Mouse (Mus musculus) kidney, adult 2 months (tissue): ENCODE measurements around the gene Tbxas1. TPM values are rescaled to one million over a fixed set of nuclear protein-coding genes. Genes with fewer than 3 reads are reported as not detected.

Experiments used
- DNase-seq: peaks from one replicate; pipeline ENCODE4 v3.0.0; 2021
- H3K27ac ChIP-seq: fragments of 200-500 bp; 2 replicates; pipeline ENCODE4 v1.5.1; 2012; ENCODE audit warnings: low read depth, low read length, control low read depth, inconsistent platforms; ENCODE audit not compliant: insufficient read depth
- H3K27me3 ChIP-seq: fragments of 200-500 bp; replicated peaks from 2 replicates; pipeline ENCODE4 v1.6.1; 2012; ENCODE audit warnings: mild to moderate bottlenecking, moderate library complexity, low read length, inconsistent platforms; ENCODE audit not compliant: control insufficient read depth, insufficient read depth
- H3K36me3 ChIP-seq: fragments of 200-500 bp; 2 replicates; pipeline ENCODE4 v1.6.1; 2012; ENCODE audit warnings: mild to moderate bottlenecking, moderate library complexity, low read length, inconsistent platforms; ENCODE audit not compliant: control insufficient read depth, insufficient read depth
- H3K4me1 ChIP-seq: fragments of 200-500 bp; 2 replicates; pipeline ENCODE4 v1.6.1; 2011; ENCODE audit warnings: low read length; ENCODE audit not compliant: control insufficient read depth, insufficient read depth
- H3K4me3 ChIP-seq: fragments of 200-500 bp; 2 replicates; pipeline ENCODE4 v1.5.1; 2011; ENCODE audit warnings: mild to moderate bottlenecking, low read depth, low read length, control low read depth; ENCODE audit not compliant: insufficient read depth
- CTCF ChIP-seq: fragments of 200-500 bp; conservative IDR thresholded peaks from 2 replicates; pipeline ENCODE4 v1.5.1; 2011; ENCODE audit warnings: low read depth, mild to moderate bottlenecking, control low read depth, low read length, moderate library complexity, mixed read lengths; ENCODE audit not compliant: insufficient read depth, insufficient read length
- POLR2A ChIP-seq: fragments of 200-500 bp; IDR thresholded peaks from one replicate; pipeline ENCODE4 v1.6.1; 2011; ENCODE audit warnings: low read depth, low read length, control low read depth
- WGBS: fragments of 180-500 bp; shearing (Covaris S2); methylation state at CpG from one replicate; pipeline ENCODE4 v1.1.7; 2018; 5-methylcytosine and 5-hydroxymethylcytosine counted together
- polyA plus RNA-seq: library from polyadenylated mRNA; depleted of rRNA; stranded (reverse); fragments of >200 nt; gene quantifications from 2 replicates; pipeline ENCODE4 v1.2.3, GENCODE M21; 2012

Tbxas1 gene
- polyA plus RNA-seq, 1 experiment: 19.5 TPM

- WGBS: 98% methylated on average over 2 of the region's 2 CpGs
- TF ChIP-seq POLR2A: no peak
- no peak for TF ChIP-seq CTCF
- Histone ChIP-seq H3K27ac (no peak overlapping the region), H3K4me1 (peaks cover 9% of the 10 kb centered on the region), H3K4me3 (no peak overlapping the region), H3K36me3 (no peaks in the 10 kb centered on the region), H3K27me3 (no peaks in the 10 kb centered on the region)
- DNase-seq: no peak
These were observed 2.5 kb downstream of the Tbxas1 start for GRCm38 (mm10) chr6:38877674-38878073.

GRCm38 (mm10) chr6:38881468-38881867, 6.3 kb downstream of the Tbxas1 start:
- Histone ChIP-seq H3K27me3 (no peaks in the 10 kb centered on the region), H3K27ac (no peak overlapping the region), H3K4me1 (no peaks in the 10 kb centered on the region), H3K4me3 (no peak overlapping the region), H3K36me3 (no peaks in the 10 kb centered on the region)
- DNase-seq: peak; percentile 54
- WGBS: 50% methylated on average over 2 of the region's 2 CpGs
- no peak for TF ChIP-seq POLR2A

GRCm38 (mm10) chr6:38881975-38882374, 6.8 kb downstream of the Tbxas1 start:
- Histone ChIP-seq H3K4me1 (no peaks in the 10 kb centered on the region), H3K4me3 (no peak overlapping the region), H3K36me3 (no peaks in the 10 kb centered on the region), H3K27ac (no peak overlapping the region), H3K27me3 (no peaks in the 10 kb centered on the region)
- TF ChIP-seq CTCF (no peak), POLR2A (no peak)
- 71% methylated on average over 6 of the region's 6 CpGs for WGBS
- no peak for DNase-seq

- DNase-seq: no peak
- Histone ChIP-seq H3K36me3 (no peaks in the 10 kb centered on the region), H3K27ac (no peak overlapping the region), H3K4me3 (no peak overlapping the region), H3K27me3 (no peaks in the 10 kb centered on the region), H3K4me1 (no peaks in the 10 kb centered on the region)
- 49% methylated on average over 6 of the region's 6 CpGs for WGBS
- TF ChIP-seq CTCF: no peak
- no peak for TF ChIP-seq POLR2A
These were observed 7.5 kb downstream of the Tbxas1 start for GRCm38 (mm10) chr6:38882728-38883171.

GRCm38 (mm10) chr6:38884482-38884881, 9.3 kb downstream of the Tbxas1 start:
- no peak overlapping the region for H3K27ac ChIP-seq
- no peaks in the 10 kb centered on the region for H3K4me1 ChIP-seq
- no peaks in the 10 kb centered on the region for H3K27me3 ChIP-seq
- no peak for DNase-seq
- TF ChIP-seq CTCF (no peak), POLR2A (no peak)
- no peak overlapping the region for H3K4me3 ChIP-seq
- H3K36me3 ChIP-seq: no peaks in the 10 kb centered on the region
- WGBS: 94% methylated on average over 3 of the region's 3 CpGs

GRCm38 (mm10) chr6:38885132-38885531, 9.9 kb downstream of the Tbxas1 start:
- 84% methylated on average over 1 of the region's 1 CpGs for WGBS
- no peak for DNase-seq
- TF ChIP-seq POLR2A: no peak
- TF ChIP-seq CTCF: no peak
- Histone ChIP-seq H3K4me3 (no peak overlapping the region), H3K27me3 (no peaks in the 10 kb centered on the region), H3K4me1 (no peaks in the 10 kb centered on the region), H3K27ac (no peak overlapping the region), H3K36me3 (no peaks in the 10 kb centered on the region)

GRCm38 (mm10) chr6:38887436-38887835, 12.2 kb downstream of the Tbxas1 start:
- TF ChIP-seq POLR2A (no peak), CTCF (no peak)
- H3K27ac ChIP-seq: no peak overlapping the region
- DNase-seq: no peak
- H3K36me3 ChIP-seq: no peaks in the 10 kb centered on the region
- no peaks in the 10 kb centered on the region for H3K27me3 ChIP-seq
- H3K4me3 ChIP-seq: no peak overlapping the region
- WGBS: 89% methylated on average over 4 of the region's 4 CpGs
- H3K4me1 ChIP-seq: no peaks in the 10 kb centered on the region

GRCm38 (mm10) chr6:38889156-38889555, 14.0 kb downstream of the Tbxas1 start:
- Histone ChIP-seq H3K4me3 (no peak overlapping the region), H3K27me3 (no peaks in the 10 kb centered on the region), H3K4me1 (no peaks in the 10 kb centered on the region), H3K36me3 (no peaks in the 10 kb centered on the region), H3K27ac (no peak overlapping the region)
- no peak for TF ChIP-seq POLR2A
- no peak for TF ChIP-seq CTCF
- WGBS: 77% methylated on average over 6 of the region's 6 CpGs
- no peak for DNase-seq
